Mouse (Mus musculus) MEL (cell line): ENCODE measurements at regions not wholly inside any gene's neighbourhood (a gene's known extent, or its start where the extent isn't known, plus 50 kb on each side); places are given as distances from the start of the nearest gene placed in this dataset.

Experiments
- DNase-seq: peaks from one replicate; pipeline ENCODE4 v3.0.0; 2011; ENCODE audit warnings: low read depth, low spot score
- H3K27ac ChIP-seq: 2 replicates; pipeline ENCODE4 v1.5.1; 2012; ENCODE audit warnings: low read depth, mild to moderate bottlenecking, control low read depth, low read length, moderate library complexity; ENCODE audit not compliant: control insufficient read depth
- H3K27me3 ChIP-seq, 2 experiments: fragments of 150-350 bp in 1 of 2; sonication (generic) in 1 of 2; 2 replicates each; pipeline ENCODE4 v1.6.1; 2012; ENCODE audit warnings: low read length in 2 of 2, mild to moderate bottlenecking in 2 of 2, improper control_type of control experiment in 1 of 2, moderate library complexity in 1 of 2; ENCODE audit not compliant: insufficient read depth in 2 of 2, control insufficient read depth in 1 of 2
- H3K36me3 ChIP-seq, 2 experiments: 2 replicates each; pipeline ENCODE4 v1.6.1; 2012 to 2014; ENCODE audit warnings: low read length in 2 of 2, improper control_type of control experiment in 1 of 2, inconsistent platforms in 1 of 2, mild to moderate bottlenecking in 1 of 2; ENCODE audit not compliant: insufficient read depth in 2 of 2, control insufficient read depth in 1 of 2
- H3K4me1 ChIP-seq, 2 experiments: fragments of 150-350 bp in 1 of 2; sonication (generic) in 1 of 2; 2 replicates each; pipeline ENCODE4 v1.6.1; 2012; ENCODE audit warnings: low read length in 2 of 2, improper control_type of control experiment in 1 of 2, mild to moderate bottlenecking in 1 of 2; ENCODE audit not compliant: insufficient read depth in 2 of 2, control insufficient read depth in 1 of 2
- H3K4me3 ChIP-seq, 2 experiments: fragments of 150-350 bp in 1 of 2; sonication (generic) in 1 of 2; 2 replicates each; pipeline ENCODE4 v1.5.1; 2012; ENCODE audit warnings: low read depth in 2 of 2, low read length in 2 of 2, mild to moderate bottlenecking in 2 of 2, moderate library complexity in 2 of 2, control low read depth in 1 of 2, improper control_type of control experiment in 1 of 2; ENCODE audit not compliant: control insufficient read depth in 1 of 2, insufficient read depth in 1 of 2
- H3K79me2 ChIP-seq: 2 replicates; pipeline ENCODE4 v1.6.1; 2012; ENCODE audit warnings: mild to moderate bottlenecking, low read length, moderate library complexity; ENCODE audit not compliant: control insufficient read depth, poor library complexity, insufficient read depth
- H3K9ac ChIP-seq: 2 replicates; pipeline ENCODE4 v1.6.1; 2012; ENCODE audit warnings: low read depth, mild to moderate bottlenecking, control low read depth, low read length, moderate library complexity; ENCODE audit not compliant: control insufficient read depth, poor library complexity, severe bottlenecking
- H3K9me3 ChIP-seq: fragments of 150-350 bp; sonication (generic); replicated peaks from 2 replicates; pipeline ENCODE4 v1.6.1; 2012; ENCODE audit warnings: mild to moderate bottlenecking, low read length, improper control_type of control experiment, moderate library complexity; ENCODE audit not compliant: insufficient read depth
- CHD1 ChIP-seq: IDR thresholded peaks from 2 replicates; pipeline ENCODE4 v1.6.1; 2012; ENCODE audit warnings: low read depth, mild to moderate bottlenecking, inconsistent platforms, low read length, improper control_type of control experiment
- CHD2 ChIP-seq: IDR thresholded peaks from 2 replicates; pipeline ENCODE4 v1.6.1; 2011; ENCODE audit warnings: low read length, improper control_type of control experiment
- CTCF ChIP-seq, 3 experiments: IDR thresholded peaks in 2 of 3; conservative IDR thresholded peaks in 1 of 3; 2 replicates each; pipeline ENCODE4 v1.5.1; 2011 to 2012; ENCODE audit warnings: low read length in 3 of 3, low read depth in 2 of 3, mild to moderate bottlenecking in 2 of 3, improper control_type of control experiment in 1 of 3, inconsistent platforms in 1 of 3, mixed read lengths in 1 of 3, moderate library complexity in 1 of 3; ENCODE audit not compliant: control insufficient read depth in 1 of 3, insufficient read depth in 1 of 3, poor library complexity in 1 of 3, severe bottlenecking in 1 of 3
- E2F4 ChIP-seq: IDR thresholded peaks from 2 replicates; pipeline ENCODE4 v1.6.1; 2011; ENCODE audit warnings: low read depth, low read length, improper control_type of control experiment, borderline replicate concordance
- EP300 ChIP-seq, 2 experiments: IDR thresholded peaks; 2 replicates each; pipeline ENCODE4 v1.6.1; 2011; ENCODE audit warnings: improper control_type of control experiment in 2 of 2, low read length in 2 of 2, low read depth in 1 of 2, mild to moderate bottlenecking in 1 of 2
- ETS1 ChIP-seq: IDR thresholded peaks from 2 replicates; pipeline ENCODE4 v1.6.1; 2012; ENCODE audit warnings: low read depth, mild to moderate bottlenecking, inconsistent platforms, low read length, improper control_type of control experiment, moderate library complexity
- GABPA ChIP-seq: IDR thresholded peaks from 2 replicates; pipeline ENCODE4 v1.6.1; 2012; ENCODE audit warnings: low read depth, mild to moderate bottlenecking, inconsistent platforms, low read length, improper control_type of control experiment, moderate library complexity
- GATA1 ChIP-seq: IDR thresholded peaks from 2 replicates; pipeline ENCODE4 v1.6.1; 2011; ENCODE audit warnings: low read depth, low read length, improper control_type of control experiment
- JUND ChIP-seq: IDR thresholded peaks from 2 replicates; pipeline ENCODE4 v1.6.1; 2011; ENCODE audit warnings: low read depth, mild to moderate bottlenecking, improper control_type of control experiment, low read length
- MAZ ChIP-seq: IDR thresholded peaks from 2 replicates; pipeline ENCODE4 v1.6.1; 2012; ENCODE audit warnings: low read depth, mild to moderate bottlenecking, inconsistent platforms, low read length, improper control_type of control experiment
- RAD21 ChIP-seq: IDR thresholded peaks from 2 replicates; pipeline ENCODE4 v1.6.1; 2011; ENCODE audit warnings: mild to moderate bottlenecking, low read depth, low read length, improper control_type of control experiment
- SIN3A ChIP-seq: IDR thresholded peaks from 2 replicates; pipeline ENCODE4 v1.6.1; 2012; ENCODE audit warnings: low read length, improper control_type of control experiment, inconsistent platforms
- SMC3 ChIP-seq: IDR thresholded peaks from 2 replicates; pipeline ENCODE4 v1.6.1; 2011; ENCODE audit warnings: low read depth, low read length, improper control_type of control experiment
- TCF12 ChIP-seq: IDR thresholded peaks from 2 replicates; pipeline ENCODE4 v1.6.1; 2014; ENCODE audit warnings: low read depth, mild to moderate bottlenecking, inconsistent platforms, low read length, improper control_type of control experiment, moderate library complexity
- UBTF ChIP-seq: IDR thresholded peaks from 2 replicates; pipeline ENCODE4 v1.6.1; 2012; ENCODE audit warnings: low read depth, mild to moderate bottlenecking, inconsistent platforms, low read length, improper control_type of control experiment, moderate library complexity, borderline replicate concordance; ENCODE audit not compliant: insufficient read depth
- USF2 ChIP-seq, 2 experiments: IDR thresholded peaks; 2 replicates each; pipeline ENCODE4 v1.6.1; 2011 to 2012; ENCODE audit warnings: improper control_type of control experiment in 2 of 2, low read length in 2 of 2, borderline replicate concordance in 1 of 2, inconsistent platforms in 1 of 2, low read depth in 1 of 2, mild to moderate bottlenecking in 1 of 2; ENCODE audit not compliant: insufficient read depth in 1 of 2
- ZC3H11A ChIP-seq: IDR thresholded peaks from 2 replicates; pipeline ENCODE4 v1.6.1; 2012; ENCODE audit warnings: low read depth, mild to moderate bottlenecking, inconsistent platforms, low read length, improper control_type of control experiment
- ZKSCAN1 ChIP-seq: IDR thresholded peaks from 2 replicates; pipeline ENCODE4 v1.6.1; 2012; ENCODE audit warnings: low read depth, mild to moderate bottlenecking, inconsistent platforms, low read length, improper control_type of control experiment, moderate library complexity
- ZMIZ1 ChIP-seq: IDR thresholded peaks from 2 replicates; pipeline ENCODE4 v1.6.1; 2012; ENCODE audit warnings: low read depth, mild to moderate bottlenecking, inconsistent platforms, low read length, improper control_type of control experiment, moderate library complexity
- ZNF384 ChIP-seq: IDR thresholded peaks from 2 replicates; pipeline ENCODE4 v1.6.1; 2012; ENCODE audit warnings: low read depth, mild to moderate bottlenecking, inconsistent platforms, low read length, improper control_type of control experiment

DNA sequence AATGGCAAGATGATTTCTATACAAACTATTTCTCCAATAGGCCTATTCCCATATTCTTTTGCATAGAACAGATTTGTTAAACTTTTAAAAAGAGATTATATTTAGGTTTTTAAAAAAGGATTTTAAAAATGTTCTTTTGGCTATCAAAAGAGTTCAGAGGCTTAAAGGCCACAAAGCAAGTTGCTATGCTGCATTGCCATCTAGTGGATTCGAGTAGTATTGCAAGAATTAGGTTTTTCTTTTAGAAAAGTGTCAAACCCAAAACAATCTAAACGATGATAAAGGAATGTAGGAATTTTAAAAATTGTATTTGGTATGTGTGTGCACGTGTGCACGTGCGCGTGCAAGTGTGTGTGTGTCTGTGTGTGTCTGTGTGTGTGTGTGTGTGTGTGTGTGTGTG, 73.0 kb upstream of the Ifngr1 start:
- TF ChIP-seq UBTF (no peak), SMC3 (peak; percentile 87), CTCF (IDR thresholded peaks at IDR 0.05 in 2 of 3, conservative IDR thresholded peaks at IDR 0.05 in 1 of 3; ENCODE audit: control insufficient read depth in 1 of 3, insufficient read depth in 1 of 3, low read depth in 2 of 3, low read length in 3 of 3, poor library complexity in 1 of 3, severe bottlenecking in 1 of 3) (peak; percentile 17 to 83 (median 60); a peak in 5 of 6 replicates), ZC3H11A (peak; percentile 78), RAD21 (peak; percentile 90), E2F4 (no peak)
- Histone ChIP-seq H3K4me3 (no peak overlapping the region), H3K9me3 (no peaks in the 10 kb centered on the region), H3K27me3 (no peaks in the 10 kb centered on the region), H3K36me3 (no peaks in the 10 kb centered on the region), H3K27ac (no peak overlapping the region), H3K4me1 (no peaks in the 10 kb centered on the region), H3K9ac (no peak overlapping the region), H3K79me2 (no peaks in the 10 kb centered on the region)
- peak; percentile 58 for DNase-seq

DNA sequence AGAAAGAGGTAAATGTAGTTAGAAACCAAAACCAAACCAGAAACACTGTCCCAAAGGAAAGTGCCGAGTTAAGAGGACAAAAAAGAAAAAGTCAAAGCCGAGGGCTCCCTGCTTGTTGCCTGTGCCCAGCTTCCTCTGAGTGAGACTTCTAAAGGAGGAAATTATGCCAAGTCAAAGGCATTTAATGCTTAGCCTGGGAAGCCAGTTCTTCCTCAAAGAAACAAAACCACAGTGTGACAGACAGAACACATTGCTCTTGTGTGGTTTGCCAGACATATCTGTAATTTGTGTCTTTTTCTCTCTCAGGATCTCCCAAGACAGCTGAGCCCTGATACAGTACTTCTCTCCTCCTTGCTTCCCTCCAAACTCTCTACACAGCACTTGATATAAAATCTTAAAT, 69.6 kb upstream of the Ifngr1 start:
- Histone ChIP-seq H3K36me3 (no peaks in the 10 kb centered on the region), H3K4me3 (no peak overlapping the region), H3K27ac (no peak overlapping the region), H3K27me3 (peaks cover 0 to 5% of the 10 kb centered on the region in 2 experiments; a peak in 2 of 4 replicates), H3K9me3 (no peaks in the 10 kb centered on the region), H3K9ac (no peak overlapping the region), H3K4me1 (no peaks in the 10 kb centered on the region), H3K79me2 (no peaks in the 10 kb centered on the region)
- TF ChIP-seq EP300 (IDR thresholded peaks at IDR 0.05; ENCODE audit: low read depth in 1 of 2, low read length in 2 of 2) (no peak), ZMIZ1 (no peak), CHD1 (no peak), ZKSCAN1 (no peak), USF2 (IDR thresholded peaks at IDR 0.05; ENCODE audit: borderline replicate concordance in 1 of 2, insufficient read depth in 1 of 2, low read depth in 1 of 2, low read length in 2 of 2) (no peak), GABPA (no peak), MAZ (no peak), ETS1 (no peak), TCF12 (no peak), JUND (no peak), CHD2 (no peak), ZNF384 (no peak), SIN3A (no peak), GATA1 (no peak)
- DNase-seq: no peak
